Comparison of ENCODE assay signal across 8 mouse cellular contexts in genomic region chr12:12622712-12623292, GRCm38 (mm10).
DNase-seq lines count a peak whose midpoint lies in the region; ATAC-seq and TF ChIP-seq lines count a peak whose summit lies in the region.

No protein-coding gene starts in this region.

- H3K4me1 ChIP-seq in intestine, postnatal 0 days (replicated peaks; ENCODE audit: control insufficient read depth, insufficient read depth, low read length) = no peaks in the 10 kb centered on the region
- peaks cover 17% of the 10 kb centered on the region for H3K4me1 ChIP-seq in midbrain, embryonic 11.5 days (ENCODE audit: control insufficient read depth, insufficient read depth, low read length)
- no peaks in the 10 kb centered on the region for H3K4me1 ChIP-seq in small intestine, adult 2 months (ENCODE audit: control insufficient read depth, insufficient read depth, insufficient read length, low read length)

- peak; percentile 71 for ATAC-seq in intestine, postnatal 0 days
- ATAC-seq in midbrain, embryonic 11.5 days (ENCODE audit: low FRiP score) = peak; percentile 86
- ATAC-seq in erythroblast, adult 5-6 weeks (replicated peaks; ENCODE audit: low FRiP score, poor library complexity, severe bottlenecking) = no peak

- no peak overlapping the region for H3K9ac ChIP-seq in intestine, postnatal 0 days (ENCODE audit: low read depth, low read length)
- no peak overlapping the region for H3K9ac ChIP-seq in midbrain, embryonic 11.5 days (ENCODE audit: low read length)

- peak; percentile 91 for DNase-seq in adrenal gland, postnatal 14 days
- peak; percentile 98 for DNase-seq in embryo, embryonic 10 days (ENCODE audit: low spot score)
- DNase-seq in gastrocnemius, postnatal 14 days = peak; percentile 77
- DNase-seq in left cerebral cortex, postnatal 14 days (ENCODE audit: low spot score in 2 of 2) = peak; percentile 92
- peak; percentile 97 for DNase-seq in midbrain, embryonic 11.5 days (ENCODE audit: low spot score, missing footprints)

- H3K27ac ChIP-seq in intestine, postnatal 0 days (ENCODE audit: low read depth, low read length) = no peak overlapping the region
- H3K27ac ChIP-seq in midbrain, embryonic 11.5 days (ENCODE audit: low read depth, low read length) = no peak overlapping the region
- no peak overlapping the region for H3K27ac ChIP-seq in small intestine, adult 2 months (ENCODE audit: insufficient read depth, low read depth, low read length)

- H3K27me3 ChIP-seq in intestine, postnatal 0 days (replicated peaks; ENCODE audit: control insufficient read depth, insufficient read depth, low read length) = no peaks in the 10 kb centered on the region
- H3K27me3 ChIP-seq in midbrain, embryonic 11.5 days (ENCODE audit: control insufficient read depth, insufficient read depth, low read length) = no peaks in the 10 kb centered on the region
- no peaks in the 10 kb centered on the region for H3K27me3 ChIP-seq in small intestine, adult 2 months (ENCODE audit: control insufficient read depth, insufficient read depth, low read length)

- no peak for TF ChIP-seq POLR2A in small intestine, adult 2 months (IDR thresholded peaks at IDR 0.05; ENCODE audit: low read depth, low read length)

- no peaks in the 10 kb centered on the region for H3K9me3 ChIP-seq in intestine, postnatal 0 days (ENCODE audit: control insufficient read depth)
- no peaks in the 10 kb centered on the region for H3K9me3 ChIP-seq in midbrain, embryonic 11.5 days (ENCODE audit: control insufficient read depth, low read length)

- WGBS in intestine, postnatal 0 days = 25% methylated on average over 5 of the region's 5 CpGs
- 23% methylated on average over 5 of the region's 5 CpGs for WGBS in midbrain, embryonic 11.5 days
- WGBS in small intestine, adult 2 months = 23% methylated on average over 5 of the region's 5 CpGs

- intact Hi-C loops in gastrocnemius, postnatal 14 days (cut with DNase I; ENCODE audit: low total_unique reads) = loop anchor here (5.0 to 10.0 kb wide), 3 partner anchors 198 to 584 kb away; partner anchors contain the start of gene Mycn
- intact Hi-C loops in left cerebral cortex, postnatal 14 days (cut with DNase I) = loop anchor here (5.0 kb wide), 1 partner anchor 589 kb away; no protein-coding TSS in a partner anchor

- no peak overlapping the region for H3K4me3 ChIP-seq in intestine, postnatal 0 days (ENCODE audit: low read depth, low read length)
- no peak overlapping the region for H3K4me3 ChIP-seq in midbrain, embryonic 11.5 days (ENCODE audit: low read depth, low read length)
- no peak overlapping the region for H3K4me3 ChIP-seq in small intestine, adult 2 months (ENCODE audit: low read depth, low read length)

- no peak overlapping the region for H3K4me2 ChIP-seq in intestine, postnatal 0 days (replicated peaks; ENCODE audit: low read depth)
- no peak overlapping the region for H3K4me2 ChIP-seq in midbrain, embryonic 11.5 days

- TF ChIP-seq CTCF in intestine, postnatal 0 days (IDR thresholded peaks at IDR 0.05; ENCODE audit: low read depth) = peak; percentile 89
- peak; percentile 48; the same call in 1 of the 2 replicates for TF ChIP-seq CTCF in small intestine, adult 2 months (IDR thresholded peaks at IDR 0.05; ENCODE audit: extremely low read depth, insufficient read length, insufficient replicate concordance, low read depth, low read length)

- H3K36me3 ChIP-seq in intestine, postnatal 0 days (ENCODE audit: control insufficient read depth, insufficient read depth) = no peaks in the 10 kb centered on the region
- no peaks in the 10 kb centered on the region for H3K36me3 ChIP-seq in midbrain, embryonic 11.5 days (ENCODE audit: control insufficient read depth, insufficient read depth, low read length)
- no peaks in the 10 kb centered on the region for H3K36me3 ChIP-seq in small intestine, adult 2 months (ENCODE audit: control insufficient read depth, insufficient read depth, low read length)
